Mouse (Mus musculus): ENCODE results near the gene Ogdhl. TPM values are rescaled to one million over a fixed set of nuclear protein-coding genes. Genes with fewer than 3 reads are reported as not detected.

The Ogdhl gene
- polyA plus RNA-seq, 1 experiment from 2014 or later: 26.2 TPM

DNA sequence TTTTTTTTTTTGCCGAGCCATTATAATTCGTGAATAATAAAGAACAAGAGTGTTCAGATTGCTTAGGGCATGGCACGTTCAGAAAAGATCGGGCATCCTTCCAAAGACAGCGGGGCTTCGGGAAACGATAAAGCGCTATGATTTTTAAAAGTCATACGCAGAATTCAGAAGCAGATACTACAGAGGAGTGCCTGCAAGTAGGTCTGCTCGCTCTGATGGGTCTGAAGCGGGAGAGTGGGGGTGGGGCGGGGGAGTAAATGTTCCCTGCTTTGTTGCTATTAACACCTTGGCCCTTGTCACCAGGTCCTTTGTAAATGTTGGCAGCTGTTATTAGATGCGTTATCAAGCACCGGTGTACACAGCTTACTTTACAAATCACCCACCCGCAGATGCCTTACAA, 59.8 kb downstream of the Ogdhl start:
- H3K27ac ChIP-seq (replicated peaks): no peak overlapping the region
- peak overlapping the region; percentile 22; the same call in 1 of the 2 replicates for H3K4me2 ChIP-seq (replicated peaks)
- no peaks in the 10 kb centered on the region for H3K9me3 ChIP-seq
- no peak overlapping the region for H3K4me3 ChIP-seq
- peaks cover 19% of the 10 kb centered on the region for H3K4me1 ChIP-seq
- no peak overlapping the region for H3K9ac ChIP-seq (replicated peaks)
- WGBS: 31% methylated on average over 15 of the region's 15 CpGs
- H3K27me3 ChIP-seq: 0 out of 2 replicates have a peak, but pooled peaks cover 10% of the 10 kb centered on the region
- ATAC-seq (replicated peaks): peak; percentile 32; the same call in 1 of the 2 replicates
- H3K36me3 ChIP-seq: no peaks in the 10 kb centered on the region

DNA sequence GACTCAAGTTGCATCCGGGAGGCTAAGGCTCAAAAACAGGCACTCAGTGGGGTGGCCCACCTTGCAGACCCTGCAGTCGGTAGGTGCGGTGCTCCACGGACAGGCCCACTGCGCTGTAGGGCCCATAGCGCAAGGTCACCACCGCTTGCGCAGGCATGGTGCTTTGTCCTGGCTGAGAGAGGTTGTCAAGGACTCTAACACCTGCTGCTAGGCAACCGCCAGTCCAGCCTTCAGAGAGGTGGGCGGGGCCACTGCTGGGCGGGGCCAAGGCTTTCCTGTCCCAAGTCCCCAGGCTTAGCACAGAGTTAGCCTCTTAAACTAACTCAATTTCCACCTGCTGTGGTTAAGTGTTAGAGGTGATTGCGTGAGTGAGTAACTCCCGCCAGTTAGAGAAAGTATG, 66.4 kb downstream of the Ogdhl start, which contains the start of gene 1700024G13Rik:
1700024G13Rik (minus strand) TSS at position 196 of the 400 bp plus-strand sequence.
- Histone ChIP-seq H3K9me3 (no peaks in the 10 kb centered on the region), H3K9ac (replicated peaks) (no peak within 1 kb of the TSS), H3K4me2 (replicated peaks) (peak within 1 kb of the TSS; percentile 13; the same call in 1 of the 2 replicates), H3K36me3 (no peaks in the 10 kb centered on the region), H3K27ac (replicated peaks) (no peak within 1 kb of the TSS), H3K4me1 (no peaks in the 10 kb centered on the region; the same call in 1 of the 2 replicates), H3K4me3 (no peak within 1 kb of the TSS), H3K27me3 (no peaks in the 10 kb centered on the region)
- no peak; the same call in 1 of the 2 replicates for ATAC-seq (replicated peaks)
- WGBS: 1% methylated on average over 13 of the region's 13 CpGs

Other genes with a start within 250 kb of the Ogdhl start
- 20.5 and 23.6 TPM in 2 replicates for gene Oxnad1, start 236.6 kb upstream of the Ogdhl start, polyA plus RNA-seq (2015; fragmentation: Nextera tagmentation; extraction: Ambion mirVana)
- 74.6 and 76.6 TPM in 2 replicates for gene Dph3, start 236.3 kb upstream of the Ogdhl start, polyA plus RNA-seq (2015; fragmentation: Nextera tagmentation; extraction: Ambion mirVana)
- gene Msmb, start 180.0 kb upstream of the Ogdhl start, polyA plus RNA-seq (2015; fragmentation: Nextera tagmentation; extraction: Ambion mirVana): not detected in 2 replicates
- gene Ncoa4, start 162.2 kb upstream of the Ogdhl start, polyA plus RNA-seq (2015; fragmentation: Nextera tagmentation; extraction: Ambion mirVana): 103 and 112 TPM in 2 replicates
- gene Timm23, start 120.1 kb upstream of the Ogdhl start, polyA plus RNA-seq (2015; fragmentation: Nextera tagmentation; extraction: Ambion mirVana): 221 and 228 TPM in 2 replicates
- 39.8 and 41.7 TPM in 2 replicates for gene Parg, start 120.1 kb upstream of the Ogdhl start, polyA plus RNA-seq (2015; fragmentation: Nextera tagmentation; extraction: Ambion mirVana)
- gene 1700024G13Rik, start 66.4 kb downstream of the Ogdhl start, polyA plus RNA-seq (2015; fragmentation: Nextera tagmentation; extraction: Ambion mirVana): 0.45 and 0.89 TPM in 2 replicates
- 1.3 and 1.6 TPM in 2 replicates for gene Slc18a3, start 142.8 kb downstream of the Ogdhl start, polyA plus RNA-seq (2015; fragmentation: Nextera tagmentation; extraction: Ambion mirVana)
- gene Chat, start 144.0 kb downstream of the Ogdhl start, polyA plus RNA-seq (2015; fragmentation: Nextera tagmentation; extraction: Ambion mirVana): 0.15 and 0.34 TPM in 2 replicates
- 28.1 and 28.5 TPM in 2 replicates for gene Ercc6, start 191.5 kb downstream of the Ogdhl start, polyA plus RNA-seq (2015; fragmentation: Nextera tagmentation; extraction: Ambion mirVana)